17 mouse cellular contexts compared by ENCODE assay signal in the genomic region with DNA sequence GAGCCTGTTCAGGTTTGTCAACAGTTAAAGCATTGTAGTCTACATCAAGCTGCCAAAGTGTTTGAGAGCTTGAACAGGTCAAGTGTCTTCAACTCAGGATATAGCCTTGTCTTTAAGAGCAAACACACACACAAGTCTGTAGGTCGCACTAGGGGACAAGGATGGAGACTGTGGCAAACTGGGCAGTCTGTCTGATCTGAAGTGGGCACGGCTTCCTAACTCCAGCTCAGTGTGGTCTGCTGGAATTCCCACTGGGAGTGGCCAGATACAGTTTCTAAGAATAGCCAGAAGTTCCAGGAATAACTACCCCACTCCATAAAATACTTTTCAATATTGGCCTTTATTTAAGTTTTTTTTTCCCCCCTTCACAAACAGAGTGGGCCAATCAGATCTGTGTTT. TPM values are rescaled to one million over a fixed set of nuclear protein-coding genes. Genes with fewer than 3 reads are reported as not detected.
DNase-seq lines count a peak whose midpoint lies in the region; ATAC-seq lines count a peak whose summit lies in the region.
"Had no signal": no experiment of that assay in that cellular context is flagged by ENCODE, and none has a peak within 500 bp of the region (broad histone marks: within the 10 kb centered on the region; RNA-seq: fewer than 3 reads in every experiment).

No protein-coding gene starts in this region.

- peaks cover 48% of the 10 kb centered on the region for H3K4me1 ChIP-seq in heart, embryonic 11.5 days (ENCODE audit: control insufficient read depth, insufficient read depth, low read length)
- H3K4me1 ChIP-seq in neural tube, embryonic 13.5 days (replicated peaks): peaks cover 50% of the 10 kb centered on the region
- peaks cover 71% of the 10 kb centered on the region for H3K4me1 ChIP-seq in limb, embryonic 10.5 days
- peaks cover 46% of the 10 kb centered on the region for H3K4me1 ChIP-seq in stomach, embryonic 16.5 days (ENCODE audit: control insufficient read depth, insufficient read depth, low read length)
- H3K4me1 ChIP-seq: liver, embryonic 15.5 days had no signal

- no peaks in the 10 kb centered on the region for H3K9me3 ChIP-seq in heart, embryonic 11.5 days (replicated peaks; ENCODE audit: control insufficient read depth, low read length)
- H3K9me3 ChIP-seq in neural tube, embryonic 13.5 days: no peaks in the 10 kb centered on the region
- H3K9me3 ChIP-seq in limb, embryonic 10.5 days (replicated peaks): no peaks in the 10 kb centered on the region
- no peaks in the 10 kb centered on the region for H3K9me3 ChIP-seq in stomach, embryonic 16.5 days (replicated peaks; ENCODE audit: control insufficient read depth, low read length)
- H3K9me3 ChIP-seq: liver, embryonic 15.5 days; midbrain, embryonic 13.5 days had no signal

- H3K4me2 ChIP-seq in heart, embryonic 11.5 days: peak overlapping the region; percentile 32
- no peak overlapping the region for H3K4me2 ChIP-seq in neural tube, embryonic 13.5 days
- H3K4me2 ChIP-seq in stomach, embryonic 16.5 days (ENCODE audit: low read depth, low read length): no peak overlapping the region
- H3K4me2 ChIP-seq: liver, embryonic 15.5 days; midbrain, embryonic 13.5 days had no signal

- no peaks in the 10 kb centered on the region for H3K27me3 ChIP-seq in heart, embryonic 11.5 days (ENCODE audit: control insufficient read depth, insufficient read depth, low read length)
- H3K27me3 ChIP-seq in neural tube, embryonic 13.5 days: no peaks in the 10 kb centered on the region
- H3K27me3 ChIP-seq in limb, embryonic 10.5 days (ENCODE audit: low read depth, poor library complexity, severe bottlenecking): no peaks in the 10 kb centered on the region
- no peaks in the 10 kb centered on the region for H3K27me3 ChIP-seq in stomach, embryonic 16.5 days (ENCODE audit: control insufficient read depth, insufficient read depth, low read length)
- H3K27me3 ChIP-seq: liver, embryonic 15.5 days; midbrain, embryonic 13.5 days had no signal

- H3K9ac ChIP-seq in heart, embryonic 11.5 days (ENCODE audit: low read depth, low read length): 0 out of 2 replicates have a peak overlapping the region, but pooled peaks have one; percentile 46
- no peak overlapping the region for H3K9ac ChIP-seq in neural tube, embryonic 13.5 days
- H3K9ac ChIP-seq in stomach, embryonic 16.5 days (ENCODE audit: low read length): no peak overlapping the region
- H3K9ac ChIP-seq: liver, embryonic 15.5 days; midbrain, embryonic 13.5 days had no signal

- no peak for ATAC-seq in heart, embryonic 11.5 days (replicated peaks; ENCODE audit: insufficient number of reproducible peaks, low FRiP score, low TSS enrichment)
- ATAC-seq in neural tube, embryonic 13.5 days (ENCODE audit: low read depth): no peak
- no peak for ATAC-seq in stomach, embryonic 16.5 days (ENCODE audit: insufficient read depth, low FRiP score)

- H3K36me3 ChIP-seq in heart, embryonic 11.5 days (ENCODE audit: control insufficient read depth, insufficient read depth, low read length): no peaks in the 10 kb centered on the region
- no peaks in the 10 kb centered on the region for H3K36me3 ChIP-seq in neural tube, embryonic 13.5 days
- peaks cover 61% of the 10 kb centered on the region for H3K36me3 ChIP-seq in limb, embryonic 10.5 days
- no peaks in the 10 kb centered on the region for H3K36me3 ChIP-seq in stomach, embryonic 16.5 days (ENCODE audit: control insufficient read depth, insufficient read depth, low read length)
- H3K36me3 ChIP-seq: liver, embryonic 15.5 days; midbrain, embryonic 13.5 days had no signal

- 23% methylated on average over 2 of the region's 2 CpGs for WGBS in heart, embryonic 11.5 days (ENCODE audit: insufficient replicate concordance)
- WGBS in neural tube, embryonic 13.5 days: 93% methylated on average over 2 of the region's 2 CpGs
- 92% methylated on average over 2 of the region's 2 CpGs for WGBS in limb, embryonic 10.5 days
- WGBS in stomach, embryonic 16.5 days: 54% methylated on average over 2 of the region's 2 CpGs

- no peak overlapping the region for H3K4me3 ChIP-seq in heart, embryonic 11.5 days (ENCODE audit: low read depth, low read length)
- no peak overlapping the region for H3K4me3 ChIP-seq in neural tube, embryonic 13.5 days
- no peak overlapping the region for H3K4me3 ChIP-seq in limb, embryonic 10.5 days
- no peak overlapping the region for H3K4me3 ChIP-seq in stomach, embryonic 16.5 days (replicated peaks; ENCODE audit: low read length)
- H3K4me3 ChIP-seq: liver, embryonic 15.5 days; midbrain, embryonic 13.5 days had no signal

- no peak for DNase-seq in heart, adult 18-20 months
- DNase-seq in neural tube, embryonic 10.5 days (ENCODE audit: extremely low spot score, low spot score): no peak
- no peak for DNase-seq in limb, embryonic 10.5 days (ENCODE audit: low spot score)
- DNase-seq in left cerebral cortex, adult 18-20 months (ENCODE audit: low spot score in 2 of 2): no peak
- DNase-seq in frontal cortex, postnatal 25 days (ENCODE audit: low spot score in 2 of 2): no peak
- DNase-seq: adrenal gland, adult 2 months; B cell, adult 2 months; cerebellum, adult 11-12 months; cerebellum, postnatal 36 days; kidney, postnatal 10 days; right cerebral cortex, postnatal 4 days had no signal

- peak overlapping the region; percentile 87 for H3K27ac ChIP-seq in heart, embryonic 11.5 days (ENCODE audit: low read depth, low read length)
- H3K27ac ChIP-seq in neural tube, embryonic 13.5 days (replicated peaks): peak overlapping the region; percentile 33; the same call in 1 of the 2 replicates
- peak overlapping the region; percentile 78 for H3K27ac ChIP-seq in limb, embryonic 10.5 days
- peak overlapping the region; percentile 15 for H3K27ac ChIP-seq in stomach, embryonic 16.5 days (ENCODE audit: low read length)
- H3K27ac ChIP-seq: liver, embryonic 15.5 days; macrophage; midbrain, embryonic 13.5 days had no signal

RNA-seq across cellular contexts. Expression of a gene that starts 37.8 kb away (rescaled TPM):
- polyA plus RNA-seq in heart, embryonic 11.5 days (2014; fragmentation: Nextera tagmentation; extraction: Ambion mirVana): 1.5 and 2.1 TPM in 2 replicates
- total RNA-seq in heart, adult 18-20 months (2021): 1 to 10 TPM; 3.7 to 4.1 TPM
- polyA plus RNA-seq in neural tube, embryonic 13.5 days (2015; fragmentation: Nextera tagmentation; extraction: Ambion mirVana): 2.0 and 2.1 TPM in 2 replicates
- polyA plus RNA-seq in limb, embryonic 10.5 days (2016; fragmentation: Nextera tagmentation; extraction: Ambion mirVana): 17.4 and 18.2 TPM in 2 replicates
- 2.5 and 2.7 TPM in 2 replicates for polyA plus RNA-seq in stomach, embryonic 16.5 days (2015; fragmentation: Nextera tagmentation; extraction: Ambion mirVana)
- 1 to 10 TPM; 2.1 to 2.6 TPM for total RNA-seq in left cerebral cortex, adult 18-20 months (2021)

RNA-seq across cellular contexts. Expression of a gene that starts 38.2 kb away (rescaled TPM):
- 10.1 and 12.5 TPM in 2 replicates for polyA plus RNA-seq in heart, embryonic 11.5 days (2014; fragmentation: Nextera tagmentation; extraction: Ambion mirVana)
- total RNA-seq in heart, adult 18-20 months (2021): 10 to 100 TPM; 24.5 to 26.1 TPM
- 3.3 and 6.1 TPM in 2 replicates for polyA plus RNA-seq in neural tube, embryonic 13.5 days (2015; fragmentation: Nextera tagmentation; extraction: Ambion mirVana)
- polyA plus RNA-seq in limb, embryonic 10.5 days (2016; fragmentation: Nextera tagmentation; extraction: Ambion mirVana): 4.4 and 8.4 TPM in 2 replicates
- 20.9 and 22.8 TPM in 2 replicates for polyA plus RNA-seq in stomach, embryonic 16.5 days (2015; fragmentation: Nextera tagmentation; extraction: Ambion mirVana)
- 10 to 100 TPM; 67.4 to 85.3 TPM for total RNA-seq in left cerebral cortex, adult 18-20 months (2021)

Comparison
In these comparisons a context has a peak if more than half of its experiments do, and no peak if none do; other contexts are left out.
1. H3K27ac ChIP-seq: peak in every context shown above with its lines; median percentile 87 in heart, embryonic 11.5 days; 78 in limb, embryonic 10.5 days; 33 in neural tube, embryonic 13.5 days; 15 in stomach, embryonic 16.5 days.